Mouse (Mus musculus): Measurements from ENCODE around the gene Psg25. TPM values are rescaled to one million over a fixed set of nuclear protein-coding genes. Genes with fewer than 3 reads are reported as not detected.

Psg25 gene
- not detected for polyA plus RNA-seq (2015; fragmentation: Illumina TruSeq; extraction: RNeasy Lipid Tissue Mini Kit (QIAGEN cat#74804); ENCODE audit: low read depth, low replicate concordance)

GRCm38 (mm10) chr7:18532169-18532568 lies at the start of gene Psg25:
TSS of gene Psg25 (minus strand) at chr7:18532269.

GRCm38 (mm10) chr7:18567205-18567604 lies 35.1 kb upstream of the Psg25 start, which contains the start of gene Psg27:
TSS of gene Psg27 (minus strand) at chr7:18567305.

GRCm38 (mm10) chr7:18484077-18484476 lies 48.0 kb downstream of the Psg25 start, which contains the start of gene Psg26:
TSS of gene Psg26 (minus strand) at chr7:18484177.

Other genes with a start within 250 kb of the Psg25 start
- gene Psg18, start 177.3 kb downstream of the Psg25 start, polyA plus RNA-seq (2015; fragmentation: Illumina TruSeq; extraction: RNeasy Lipid Tissue Mini Kit (QIAGEN cat#74804); ENCODE audit: low read depth, low replicate concordance) = not detected
- not detected for gene Psg28, start 100.2 kb downstream of the Psg25 start, polyA plus RNA-seq (2015; fragmentation: Illumina TruSeq; extraction: RNeasy Lipid Tissue Mini Kit (QIAGEN cat#74804); ENCODE audit: low read depth, low replicate concordance)
- not detected for gene Psg26, start 48.1 kb downstream of the Psg25 start, polyA plus RNA-seq (2015; fragmentation: Illumina TruSeq; extraction: RNeasy Lipid Tissue Mini Kit (QIAGEN cat#74804); ENCODE audit: low read depth, low replicate concordance)
- not detected for gene Psg27, start 35.0 kb upstream of the Psg25 start, polyA plus RNA-seq (2015; fragmentation: Illumina TruSeq; extraction: RNeasy Lipid Tissue Mini Kit (QIAGEN cat#74804); ENCODE audit: low read depth, low replicate concordance)
- gene Psg23, start 84.2 kb upstream of the Psg25 start, polyA plus RNA-seq (2015; fragmentation: Illumina TruSeq; extraction: RNeasy Lipid Tissue Mini Kit (QIAGEN cat#74804); ENCODE audit: low read depth, low replicate concordance) = not detected
- gene Psg21, start 124.5 kb upstream of the Psg25 start, polyA plus RNA-seq (2015; fragmentation: Illumina TruSeq; extraction: RNeasy Lipid Tissue Mini Kit (QIAGEN cat#74804); ENCODE audit: low read depth, low replicate concordance) = not detected
- gene Psg20, start 153.9 kb upstream of the Psg25 start, polyA plus RNA-seq (2015; fragmentation: Illumina TruSeq; extraction: RNeasy Lipid Tissue Mini Kit (QIAGEN cat#74804); ENCODE audit: low read depth, low replicate concordance) = not detected
- gene Psg22, start 185.8 kb upstream of the Psg25 start, polyA plus RNA-seq (2015; fragmentation: Illumina TruSeq; extraction: RNeasy Lipid Tissue Mini Kit (QIAGEN cat#74804); ENCODE audit: low read depth, low replicate concordance) = not detected

Data from brain, adult 10 weeks (tissue).